Mouse (Mus musculus) cortical plate, adult 2 months (tissue): Measurements from ENCODE around the gene Gm28044.

Experiments
- CTCF ChIP-seq: fragments of 200-500 bp; IDR thresholded peaks from 2 replicates; pipeline ENCODE4 v1.5.1; 2011; ENCODE audit warnings: mild to moderate bottlenecking, control low read depth, low read length; ENCODE audit not compliant: insufficient read depth; ENCODE audit errors: extremely low read depth
- POLR2A ChIP-seq: fragments of 200-500 bp; IDR thresholded peaks from 2 replicates; pipeline ENCODE4 v1.6.1; 2011; ENCODE audit warnings: mild to moderate bottlenecking, low read length, control low read depth; ENCODE audit not compliant: insufficient read depth; ENCODE audit errors: extremely low read depth

- TF ChIP-seq CTCF: no peak
- TF ChIP-seq POLR2A: peak; percentile 89
Measured at GRCm38 (mm10) chr13:67305822-67306672, 54.3 kb downstream of the Gm28044 start, which contains the start of gene Zfp457.
